11 mouse cellular contexts compared by ENCODE assay signal in the genomic region with DNA sequence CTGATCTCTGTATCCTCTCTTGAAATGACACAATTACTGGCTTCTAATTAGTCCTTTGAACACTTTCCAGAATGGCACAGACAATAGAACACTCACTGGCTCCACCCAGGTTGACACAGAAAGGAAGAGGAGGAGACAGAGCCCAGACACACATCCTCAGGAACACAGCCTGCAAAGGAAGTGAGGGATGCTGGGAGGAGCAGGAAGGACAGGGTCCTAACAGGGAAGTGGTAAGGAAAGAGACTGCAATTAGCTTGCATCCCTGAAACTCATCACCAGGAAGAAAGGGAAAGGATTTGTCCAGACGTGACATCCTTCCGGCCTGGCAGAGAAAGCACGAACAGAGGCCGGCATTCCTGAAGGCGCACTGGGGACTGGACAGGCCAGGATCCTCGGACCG.
A peak's percentile ranks its signal among the peaks of the same experiment; 100 is the strongest.
DNase-seq lines count a peak whose midpoint lies in the region; ATAC-seq and TF ChIP-seq lines count a peak whose summit lies in the region.
"Had no signal": no experiment of that assay in that cellular context is flagged by ENCODE, and none has a peak within 500 bp of the region (broad histone marks: within the 10 kb centered on the region; RNA-seq: fewer than 3 reads in every experiment).

No protein-coding gene starts in this region.

- H3K9ac ChIP-seq in midbrain, embryonic 16.5 days (ENCODE audit: low read depth, low read length): no peak overlapping the region
- H3K9ac ChIP-seq in midbrain, embryonic 13.5 days (replicated peaks): no peak overlapping the region; the same call in 1 of the 2 replicates
- H3K9ac ChIP-seq in forebrain, postnatal 0 days: no peak overlapping the region
- H3K9ac ChIP-seq in neural tube, embryonic 15.5 days (replicated peaks): no peak overlapping the region
- H3K9ac ChIP-seq: hindbrain, embryonic 12.5 days; liver, embryonic 13.5 days had no signal

- no peak for DNase-seq in forebrain, postnatal 0 days
- DNase-seq in kidney, postnatal 10 days: peak; percentile 69
- DNase-seq in spleen, adult 12 weeks (ENCODE audit: low spot score): no peak
- DNase-seq in embryo, embryonic 10.5 days (ENCODE audit: low spot score): no peak
- DNase-seq: embryo, embryonic 11 days; liver, embryonic 13.5 days had no signal

- no peak overlapping the region for H3K4me3 ChIP-seq in midbrain, embryonic 16.5 days (ENCODE audit: low read depth, low read length)
- no peak overlapping the region for H3K4me3 ChIP-seq in midbrain, embryonic 13.5 days (replicated peaks)
- no peak overlapping the region for H3K4me3 ChIP-seq in forebrain, postnatal 0 days (ENCODE audit: low read depth, low read length)
- no peak overlapping the region for H3K4me3 ChIP-seq in neural tube, embryonic 15.5 days (replicated peaks)
- H3K4me3 ChIP-seq: hindbrain, embryonic 12.5 days; liver, embryonic 13.5 days had no signal

- no peaks in the 10 kb centered on the region for H3K9me3 ChIP-seq in midbrain, embryonic 16.5 days (replicated peaks; ENCODE audit: control insufficient read depth, low read length, poor library complexity, severe bottlenecking)
- H3K9me3 ChIP-seq in midbrain, embryonic 13.5 days: no peaks in the 10 kb centered on the region
- no peaks in the 10 kb centered on the region for H3K9me3 ChIP-seq in forebrain, postnatal 0 days (ENCODE audit: low read length)
- H3K9me3 ChIP-seq in neural tube, embryonic 15.5 days (replicated peaks): no peaks in the 10 kb centered on the region
- H3K9me3 ChIP-seq: hindbrain, embryonic 12.5 days; liver, embryonic 13.5 days had no signal

- H3K27me3 ChIP-seq in midbrain, embryonic 16.5 days (ENCODE audit: control insufficient read depth, insufficient read depth, low read depth, low read length): no peaks in the 10 kb centered on the region
- H3K27me3 ChIP-seq in midbrain, embryonic 13.5 days: no peaks in the 10 kb centered on the region; the same call in 1 of the 2 replicates
- H3K27me3 ChIP-seq in forebrain, postnatal 0 days (ENCODE audit: insufficient read depth, low read length): no peaks in the 10 kb centered on the region
- H3K27me3 ChIP-seq in neural tube, embryonic 15.5 days (replicated peaks): no peaks in the 10 kb centered on the region
- H3K27me3 ChIP-seq: hindbrain, embryonic 12.5 days; liver, embryonic 13.5 days had no signal

- H3K27ac ChIP-seq in midbrain, embryonic 16.5 days (ENCODE audit: low read length): no peak overlapping the region
- no peak overlapping the region for H3K27ac ChIP-seq in midbrain, embryonic 13.5 days
- H3K27ac ChIP-seq in forebrain, postnatal 0 days (ENCODE audit: low read depth, low read length): no peak overlapping the region
- 0 out of 2 replicates have a peak overlapping the region, but pooled peaks have one; percentile 6 for H3K27ac ChIP-seq in neural tube, embryonic 15.5 days (replicated peaks)
- H3K27ac ChIP-seq: hindbrain, embryonic 12.5 days; liver, embryonic 13.5 days had no signal

- peaks cover 12% of the 10 kb centered on the region; the same call in 1 of the 2 replicates for H3K4me1 ChIP-seq in midbrain, embryonic 16.5 days (ENCODE audit: control insufficient read depth, insufficient read depth, low read length)
- peaks cover 31% of the 10 kb centered on the region for H3K4me1 ChIP-seq in midbrain, embryonic 13.5 days (replicated peaks)
- 0 out of 2 replicates have a peak, but pooled peaks cover 4% of the 10 kb centered on the region for H3K4me1 ChIP-seq in forebrain, postnatal 0 days (ENCODE audit: insufficient read depth)
- H3K4me1 ChIP-seq in neural tube, embryonic 15.5 days: peaks cover 17% of the 10 kb centered on the region
- H3K4me1 ChIP-seq: liver, embryonic 13.5 days had no signal

- TF ChIP-seq CTCF in forebrain, postnatal 0 days (IDR thresholded peaks at IDR 0.05; ENCODE audit: low read depth): no peak

- no peaks in the 10 kb centered on the region for H3K36me3 ChIP-seq in midbrain, embryonic 16.5 days (ENCODE audit: control insufficient read depth, insufficient read depth, low read length)
- no peaks in the 10 kb centered on the region for H3K36me3 ChIP-seq in midbrain, embryonic 13.5 days
- H3K36me3 ChIP-seq in forebrain, postnatal 0 days (ENCODE audit: insufficient read depth): no peaks in the 10 kb centered on the region
- no peaks in the 10 kb centered on the region for H3K36me3 ChIP-seq in neural tube, embryonic 15.5 days
- H3K36me3 ChIP-seq: hindbrain, embryonic 12.5 days; liver, embryonic 13.5 days had no signal

- H3K4me2 ChIP-seq in midbrain, embryonic 16.5 days (ENCODE audit: low read length): no peak overlapping the region
- no peak overlapping the region for H3K4me2 ChIP-seq in midbrain, embryonic 13.5 days (replicated peaks)
- no peak overlapping the region for H3K4me2 ChIP-seq in forebrain, postnatal 0 days (ENCODE audit: low read depth)
- H3K4me2 ChIP-seq in neural tube, embryonic 15.5 days: no peak overlapping the region
- H3K4me2 ChIP-seq: hindbrain, embryonic 12.5 days; liver, embryonic 13.5 days had no signal

- 73% methylated on average over 7 of the region's 7 CpGs for WGBS in midbrain, embryonic 16.5 days
- WGBS in midbrain, embryonic 13.5 days: 73% methylated on average over 7 of the region's 7 CpGs
- WGBS in forebrain, postnatal 0 days: 68% methylated on average over 7 of the region's 7 CpGs
- 88% methylated on average over 7 of the region's 7 CpGs for WGBS in neural tube, embryonic 15.5 days

- ATAC-seq in midbrain, embryonic 16.5 days: 0 out of 2 replicates have a peak, but pooled peaks have one; percentile 55
- no peak for ATAC-seq in midbrain, embryonic 13.5 days
- peak; percentile 85 for ATAC-seq in forebrain, postnatal 0 days
- no peak for ATAC-seq in neural tube, embryonic 15.5 days (ENCODE audit: low FRiP score)
- no peak for ATAC-seq in monocyte, adult 5-6 weeks (replicated peaks; ENCODE audit: insufficient number of reproducible peaks, low FRiP score, low TSS enrichment, poor library complexity, severe bottlenecking)

Comparison
In these comparisons a context has a peak if more than half of its experiments do, and no peak if none do; other contexts are left out.
1. ATAC-seq: peak in midbrain, embryonic 16.5 days (single experiment) and forebrain, postnatal 0 days (single experiment); none in midbrain, embryonic 13.5 days (single experiment), neural tube, embryonic 15.5 days (single experiment) and monocyte, adult 5-6 weeks (single experiment).